Mouse (Mus musculus) layer of hippocampus, postnatal 25 days (tissue): ENCODE results near the gene Gm6020. TPM values are rescaled to one million over a fixed set of nuclear protein-coding genes. Genes with fewer than 3 reads are reported as not detected.

Experiments
- total RNA-seq, 2 experiments: library from RNA; stranded (reverse); gene quantifications; 2 replicates each; pipeline ENCODE4 v1.2.3; 2021

Gm6020 gene
- total RNA-seq, 2 experiments from 2014 or later: not detected

Other genes starting within 250 kb of the Gm6020 start
- 10 to 100 TPM; 34.6 to 39.4 TPM for gene Zfp950, start 43.0 kb upstream of the Gm6020 start, total RNA-seq
- gene Gm7102, start 7.6 kb upstream of the Gm6020 start, total RNA-seq: not detected
- 10 to 100 TPM; 26.0 to 34.3 TPM for gene Csf2ra, start 44.5 kb downstream of the Gm6020 start, total RNA-seq
- gene Gm21060, start 113.2 kb downstream of the Gm6020 start, total RNA-seq: not detected